Mouse (Mus musculus) liver, embryonic 14 days (tissue): ENCODE measurements around the gene Odam. TPM values are rescaled to one million over a fixed set of nuclear protein-coding genes. Genes with fewer than 3 reads are reported as not detected.

Experiments
- polyA plus RNA-seq: library from polyadenylated mRNA; depleted of rRNA; stranded (reverse); fragments of >200 nt; gene quantifications from 2 replicates; pipeline ENCODE4 v1.2.3, GENCODE M21; 2012; rRNA removed

Gene Odam
- not detected in 2 replicates for polyA plus RNA-seq

GRCm38 (mm10) chr5:87884729-87885128, at the start of gene Odam:
Odam (plus strand) TSS chr5:87885029.

GRCm38 (mm10) chr5:87925372-87925771, 40.5 kb downstream of the Odam start, which contains the start of gene Csn3:
Csn3 (plus strand) TSS chr5:87925579.

Other genes starting within 250 kb of the Odam start
- not detected in 2 replicates for gene Csn1s1, start 218.8 kb upstream of the Odam start, polyA plus RNA-seq
- gene Csn2, start 185.4 kb upstream of the Odam start, polyA plus RNA-seq = not detected in 2 replicates
- not detected in 2 replicates for gene Csn1s2a, start 110.5 kb upstream of the Odam start, polyA plus RNA-seq
- not detected in 2 replicates for gene Csn1s2b, start 76.9 kb upstream of the Odam start, polyA plus RNA-seq
- not detected in 2 replicates for gene Prr27, start 59.3 kb upstream of the Odam start, polyA plus RNA-seq
- gene Csn3, start 40.5 kb downstream of the Odam start, polyA plus RNA-seq = 0.02 TPM in 1 of 2 replicates, not detected in the other
- not detected in 2 replicates for gene 2310003L06Rik, start 84.4 kb downstream of the Odam start, polyA plus RNA-seq
- not detected in 2 replicates for gene Gm28434, start 84.5 kb downstream of the Odam start, polyA plus RNA-seq
- not detected in 2 replicates for gene Cabs1, start 94.4 kb downstream of the Odam start, polyA plus RNA-seq
- not detected in 2 replicates for gene Smr3a, start 117.5 kb downstream of the Odam start, polyA plus RNA-seq
- gene Smr2, start 201.5 kb downstream of the Odam start, polyA plus RNA-seq = not detected in 2 replicates
- gene Gm11116, start 226.5 kb downstream of the Odam start, polyA plus RNA-seq = not detected in 2 replicates